Mouse (Mus musculus) left cerebral cortex, adult 8-10 months (tissue): ENCODE measurements around the gene Ear1. TPM values are rescaled to one million over a fixed set of nuclear protein-coding genes. Genes with fewer than 3 reads are reported as not detected.
"Not testable (repeated sequence)": the region's sequence is repeated elsewhere in the genome, so short reads cannot be mapped to it uniquely, and the experiment has no call there.

Experiments used
- DNase-seq, 2 experiments: peaks; one replicate each; pipeline ENCODE4 v3.0.0; 2022; ENCODE audit warnings: low spot score in 2 of 2
- total RNA-seq, 4 experiments: library from RNA; stranded (reverse); gene quantifications; 2 replicates each; pipeline ENCODE4 v1.2.4; 2022

The Ear1 gene
- total RNA-seq, 4 experiments from 2014 or later: not detected

GRCm38 (mm10) chr14:43796905-43797470 is 78.3 kb downstream of the Ear1 start:
- not testable (repeated sequence) for DNase-seq

GRCm38 (mm10) chr14:43796069-43796904 is 79.0 kb downstream of the Ear1 start:
- DNase-seq: no peak

GRCm38 (mm10) chr14:43793811-43794210 is 81.5 kb downstream of the Ear1 start:
- DNase-seq: not testable (repeated sequence)

- DNase-seq: not testable (repeated sequence)
These were observed 90.7 kb downstream of the Ear1 start, which contains the start of gene Gm8180 for GRCm38 (mm10) chr14:43784645-43785044. Gm8180 (minus strand) TSS chr14:43784745.

Other genes with a start within 250 kb of the Ear1 start
- gene Gm8165, start 198.3 kb downstream of the Ear1 start, total RNA-seq: not detected
- 1 to 10 TPM in 2 of 4 experiments, under 1 TPM in 2; 0.39 to 2.3 (median 0.98) TPM for gene Gm7324, start 177.7 kb downstream of the Ear1 start, total RNA-seq
- not detected for gene Gm16506, start 148.0 kb downstream of the Ear1 start, total RNA-seq
- not detected for gene Gm6526, start 127.7 kb downstream of the Ear1 start, total RNA-seq
- gene Gm8180, start 90.8 kb downstream of the Ear1 start, total RNA-seq: not detected
- gene Ear10, start 48.0 kb upstream of the Ear1 start, total RNA-seq: not detected
- under 1 TPM in 3 of 4 experiments, not detected in 1; 0.13 to 0.18 (median 0.15) TPM for gene Gm8113, start 49.9 kb upstream of the Ear1 start, total RNA-seq
- gene Ang5, start 81.6 kb upstream of the Ear1 start, total RNA-seq: not detected
- not detected for gene Ang6, start 126.8 kb upstream of the Ear1 start, total RNA-seq
- not detected for gene Ear2, start 227.1 kb upstream of the Ear1 start, total RNA-seq
- not detected for gene Gm3327, start 248.3 kb upstream of the Ear1 start, total RNA-seq